Mouse (Mus musculus): ENCODE results near the gene Safb.

Gene Safb

DNA sequence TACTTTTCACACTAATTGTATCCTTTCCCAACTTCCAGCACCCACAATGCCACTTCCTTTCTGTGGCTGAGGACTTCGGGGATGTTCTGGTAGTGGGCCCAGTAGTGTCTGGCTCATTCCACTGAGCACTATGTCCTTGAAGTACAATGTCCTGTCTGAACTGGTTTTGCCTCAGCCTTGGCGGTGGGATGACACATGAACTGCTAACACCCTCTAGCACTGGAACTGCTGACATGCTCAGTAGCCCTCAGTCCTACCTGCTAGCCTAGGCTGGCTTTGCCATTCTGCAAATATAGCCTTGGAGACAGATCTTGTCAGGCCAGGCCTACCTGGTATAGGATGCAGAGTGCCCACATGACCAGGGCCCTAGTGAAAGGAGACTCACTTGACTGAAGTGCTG is 22.8 kb upstream of the Safb start:
- DNase-seq = no peak

DNA sequence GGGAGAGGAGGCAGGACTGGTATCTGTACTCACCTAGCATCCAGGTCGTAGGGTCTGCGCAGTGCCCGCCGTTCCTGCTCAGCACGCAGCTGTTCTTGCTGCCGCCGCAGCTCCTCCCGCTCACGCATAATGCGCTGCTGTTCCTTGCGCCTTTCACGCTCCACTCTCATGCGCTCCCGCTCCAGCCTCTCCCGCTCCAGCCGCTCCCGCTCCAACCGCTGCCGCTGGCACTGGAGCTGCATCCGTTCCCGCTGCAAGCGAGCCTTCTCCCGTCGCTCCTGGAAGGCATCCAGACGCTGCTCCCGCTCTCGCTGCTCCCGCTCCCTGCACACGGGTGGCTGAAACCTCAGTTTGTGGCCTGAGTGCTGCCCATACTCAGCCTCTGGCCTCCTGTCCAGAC is 18.3 kb upstream of the Safb start:
- DNase-seq = peak; percentile 24

DNA sequence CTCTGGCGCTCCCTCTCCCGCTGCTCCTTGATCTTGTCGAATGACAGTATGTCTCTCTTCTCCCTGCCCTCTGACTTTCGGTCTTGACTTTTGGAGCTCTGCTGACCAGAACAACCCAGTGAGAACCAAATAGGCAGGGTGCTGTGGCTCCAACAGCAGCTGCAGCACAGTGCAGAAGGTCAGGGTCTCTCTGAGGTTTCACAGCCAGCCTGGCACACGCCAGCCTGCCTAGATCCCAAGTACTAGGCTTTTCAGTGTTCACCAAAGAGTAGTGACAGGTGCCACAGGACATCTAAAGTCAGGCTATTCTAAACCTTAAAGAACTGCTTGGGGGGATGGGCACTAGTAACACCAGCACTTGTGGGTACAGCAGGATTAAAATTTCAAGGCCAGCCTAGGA is 17.7 kb upstream of the Safb start:
- no peak for DNase-seq

DNA sequence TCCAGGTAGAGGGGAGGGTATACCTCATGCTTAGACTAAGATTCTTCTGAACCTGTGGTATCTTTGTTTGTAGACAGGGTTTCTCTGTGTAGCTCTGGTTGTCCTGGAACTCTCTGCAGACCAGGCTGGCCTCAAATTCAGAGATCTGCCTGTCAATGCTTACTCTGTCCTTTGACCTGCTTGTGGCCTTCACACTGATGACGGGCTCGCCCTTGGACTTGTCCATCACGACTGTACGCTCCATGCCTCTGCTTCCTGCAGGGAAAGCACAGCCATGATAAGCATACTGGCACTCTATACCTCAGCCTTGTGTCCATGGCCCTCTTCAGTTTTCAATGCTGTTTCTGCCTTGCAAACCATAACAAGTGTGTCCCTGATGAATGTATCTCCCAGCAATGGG is 17.3 kb upstream of the Safb start:
- DNase-seq = no peak

DNA sequence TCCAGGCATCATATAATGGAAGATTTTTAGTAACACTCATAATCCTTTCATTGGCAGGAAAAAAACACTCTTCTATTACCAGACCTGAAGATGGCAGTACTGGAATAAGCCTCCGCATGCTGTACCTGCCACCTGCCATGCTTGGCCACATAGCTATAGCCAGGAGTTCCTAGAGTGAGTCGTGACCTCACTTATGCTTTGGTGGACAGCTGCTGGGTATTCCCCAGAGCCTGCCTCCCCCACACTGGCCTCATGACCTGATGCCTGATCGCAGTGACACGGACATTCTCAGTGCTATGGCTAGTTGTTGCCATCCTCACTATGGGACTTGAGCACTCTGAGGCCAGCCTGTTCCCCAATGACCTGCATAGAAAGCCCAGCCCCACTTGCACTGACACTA is 14.3 kb upstream of the Safb start:
- DNase-seq = no peak

DNA sequence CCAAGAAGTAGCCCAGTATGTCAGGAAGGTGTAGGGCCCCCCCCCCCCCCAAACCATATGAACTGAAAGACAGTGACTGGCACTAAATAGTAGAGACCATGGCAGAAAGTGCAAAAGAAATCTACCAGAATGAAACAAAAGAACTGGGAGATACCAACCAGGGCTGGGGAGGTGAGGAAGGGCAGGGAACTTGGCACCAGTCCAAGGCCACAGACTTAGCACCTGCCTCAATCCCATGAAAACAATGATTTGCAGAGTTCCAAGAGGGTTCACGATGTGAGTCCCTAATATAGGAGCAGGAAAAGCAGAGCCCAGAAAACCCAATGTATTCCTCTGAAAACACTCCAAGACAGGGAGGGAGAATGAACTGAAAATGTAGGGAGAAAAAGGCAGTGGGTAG is 12.5 kb upstream of the Safb start:
- DNase-seq = peak; percentile 59

DNA sequence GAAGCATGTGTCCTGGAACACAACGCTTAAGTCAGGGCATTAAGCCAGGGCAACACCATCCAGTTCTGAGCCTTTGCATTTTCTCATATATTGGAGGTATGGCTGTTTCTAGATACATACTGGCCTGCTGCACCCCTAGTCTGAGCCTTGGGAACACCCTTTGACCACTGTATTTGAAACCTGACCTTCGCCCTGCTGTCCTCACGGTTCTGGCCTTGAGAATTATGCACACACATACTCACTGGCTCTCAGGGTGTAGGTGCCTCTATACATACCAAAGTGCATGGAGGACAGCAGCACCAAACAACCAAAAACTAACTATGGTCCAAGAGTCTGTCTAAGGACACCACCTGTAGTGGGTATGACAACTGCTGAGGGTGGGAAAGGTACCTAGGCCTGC is 11.7 kb upstream of the Safb start:
- no peak for DNase-seq

DNA sequence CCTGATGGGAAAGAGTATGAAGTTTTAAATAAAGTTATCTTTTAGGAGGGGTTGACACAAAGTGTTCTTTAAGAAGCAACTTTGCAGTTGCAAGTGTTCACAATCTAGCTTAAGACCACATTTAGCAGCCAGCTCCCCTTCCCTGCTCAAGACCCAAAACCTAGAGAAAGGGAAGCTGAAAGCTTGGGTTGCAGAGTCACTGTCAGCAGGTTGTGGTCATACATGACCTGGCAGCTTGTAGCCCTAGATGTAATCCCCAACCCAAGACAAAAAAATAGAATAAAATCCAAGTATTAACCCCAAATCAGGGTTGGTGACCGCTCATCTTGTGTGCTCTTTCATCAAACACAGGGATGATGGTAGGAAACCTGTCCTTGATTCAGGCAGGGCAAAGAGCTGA is 1.6 kb upstream of the Safb start:
- DNase-seq = no peak

DNA sequence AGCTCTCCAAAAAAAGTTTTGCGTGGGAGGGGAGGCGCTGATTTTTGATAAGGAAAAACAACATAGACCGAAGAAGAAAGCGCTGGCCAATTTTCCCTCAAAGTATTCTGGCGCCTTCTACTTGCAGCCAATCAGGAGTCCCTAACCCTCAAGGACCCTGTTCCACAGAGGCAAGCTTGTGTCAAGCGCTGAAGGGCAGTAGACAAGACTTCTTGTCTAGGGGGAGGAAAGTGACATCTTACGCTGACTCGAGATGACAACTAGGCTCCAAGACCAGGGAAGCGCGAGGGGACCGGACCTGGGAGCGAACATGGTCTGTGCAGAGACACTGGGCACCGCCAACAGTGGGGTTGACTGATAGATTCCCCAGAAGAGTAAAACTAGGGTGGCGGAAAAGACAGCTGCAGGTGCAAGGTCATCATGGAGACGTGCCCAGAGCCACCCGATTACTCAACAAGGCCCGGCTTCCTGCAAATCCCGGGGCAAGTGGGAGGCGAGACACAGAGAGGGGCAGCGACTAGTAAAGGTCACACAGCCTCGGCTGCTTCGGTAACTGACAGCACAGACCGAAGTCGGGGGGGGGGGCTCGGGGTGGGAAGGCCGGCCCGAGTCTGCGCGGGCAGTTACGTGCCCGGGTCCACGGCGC is 891 bp upstream of the Safb start:
- DNase-seq = peak; percentile 63

DNA sequence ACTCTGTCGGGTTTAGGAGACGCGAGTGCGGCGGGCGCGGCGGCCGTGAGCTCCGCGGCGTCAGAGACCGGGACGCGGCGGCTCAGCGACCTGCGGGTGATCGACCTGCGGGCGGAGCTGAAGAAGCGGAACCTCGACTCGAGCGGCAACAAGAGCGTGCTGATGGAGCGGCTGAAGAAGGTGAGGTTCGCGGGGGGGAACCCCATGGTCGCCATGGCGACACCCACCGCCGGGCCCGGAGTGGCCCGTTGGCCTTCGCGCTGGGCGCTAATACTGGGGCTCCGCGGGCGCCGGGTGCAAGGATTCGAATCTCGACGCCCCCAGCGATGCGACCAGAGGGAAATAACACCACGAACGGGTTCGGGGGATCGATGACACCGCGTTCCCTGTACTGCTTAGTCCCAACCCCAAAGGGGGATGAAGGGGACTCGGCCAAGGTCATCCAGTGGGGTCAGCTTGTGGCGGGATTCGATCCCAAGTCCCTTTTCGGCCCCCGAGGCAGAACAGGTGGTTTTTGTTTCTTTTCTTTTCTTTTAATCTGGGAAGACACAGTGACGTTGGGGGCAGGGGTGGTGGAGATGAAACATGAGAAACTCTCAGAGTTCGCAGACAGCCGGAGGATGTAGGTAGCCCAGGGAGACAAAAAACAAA is 671 bp downstream of the Safb start:
- DNase-seq = peak; percentile 70

DNA sequence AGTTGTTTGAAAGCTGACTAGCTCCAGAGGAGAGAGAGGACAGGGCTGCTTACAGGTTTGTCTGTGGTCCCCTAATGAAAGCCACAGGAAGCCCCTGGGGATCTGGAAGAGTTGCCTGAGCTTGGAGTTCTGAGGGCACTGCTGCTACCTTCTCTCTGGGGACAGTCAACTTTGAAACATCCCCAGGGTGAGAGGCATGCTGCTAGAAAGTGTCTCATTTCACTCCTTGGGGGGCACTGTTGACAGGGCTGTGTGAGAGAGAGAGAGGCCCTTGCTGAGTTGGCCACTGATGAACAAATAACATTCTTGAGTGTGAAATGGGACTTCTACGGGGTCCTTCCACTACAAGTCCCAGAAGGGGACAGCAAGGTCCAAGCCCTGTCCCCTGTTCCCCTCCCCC is 3.1 kb downstream of the Safb start:
- DNase-seq = no peak

DNA sequence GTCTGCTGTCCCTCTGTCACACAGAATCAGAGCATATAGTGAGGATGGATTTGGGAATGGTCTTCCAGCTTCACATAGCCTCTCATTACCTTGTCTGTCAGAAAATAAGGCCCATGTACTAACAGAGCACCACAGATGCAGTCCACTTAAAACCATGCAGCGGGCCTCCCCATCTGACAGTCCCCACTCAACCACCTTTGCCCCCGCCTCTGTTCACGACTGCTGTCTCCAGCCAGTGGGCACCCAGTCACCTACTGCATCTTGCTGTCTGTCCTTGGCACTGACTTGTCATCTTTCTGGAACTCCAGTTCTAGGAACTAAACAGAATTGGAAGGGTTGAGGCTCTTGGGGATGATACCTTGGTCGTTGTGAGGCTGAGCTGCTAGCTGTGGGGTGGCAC is 4.3 kb downstream of the Safb start:
- DNase-seq = no peak

DNA sequence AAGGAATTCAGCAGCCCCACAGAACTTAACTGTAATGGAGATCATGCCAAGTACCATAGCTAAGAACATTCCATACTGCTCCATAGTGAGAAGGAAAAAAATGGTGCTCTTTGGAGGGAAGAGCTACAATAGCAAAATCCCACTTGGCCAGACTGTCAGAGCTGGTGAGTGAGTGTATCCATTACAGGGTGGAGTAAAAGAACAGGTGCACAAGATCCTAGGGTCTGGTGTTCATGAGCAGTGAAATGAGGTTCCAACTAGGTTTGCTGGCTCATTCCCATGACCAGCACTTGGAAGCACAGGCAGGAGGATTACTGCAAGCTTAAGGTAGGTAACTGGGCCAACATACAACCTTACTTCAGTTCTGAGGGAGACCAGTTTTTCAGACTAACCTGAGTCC is 7.9 kb downstream of the Safb start:
- DNase-seq = no peak

DNA sequence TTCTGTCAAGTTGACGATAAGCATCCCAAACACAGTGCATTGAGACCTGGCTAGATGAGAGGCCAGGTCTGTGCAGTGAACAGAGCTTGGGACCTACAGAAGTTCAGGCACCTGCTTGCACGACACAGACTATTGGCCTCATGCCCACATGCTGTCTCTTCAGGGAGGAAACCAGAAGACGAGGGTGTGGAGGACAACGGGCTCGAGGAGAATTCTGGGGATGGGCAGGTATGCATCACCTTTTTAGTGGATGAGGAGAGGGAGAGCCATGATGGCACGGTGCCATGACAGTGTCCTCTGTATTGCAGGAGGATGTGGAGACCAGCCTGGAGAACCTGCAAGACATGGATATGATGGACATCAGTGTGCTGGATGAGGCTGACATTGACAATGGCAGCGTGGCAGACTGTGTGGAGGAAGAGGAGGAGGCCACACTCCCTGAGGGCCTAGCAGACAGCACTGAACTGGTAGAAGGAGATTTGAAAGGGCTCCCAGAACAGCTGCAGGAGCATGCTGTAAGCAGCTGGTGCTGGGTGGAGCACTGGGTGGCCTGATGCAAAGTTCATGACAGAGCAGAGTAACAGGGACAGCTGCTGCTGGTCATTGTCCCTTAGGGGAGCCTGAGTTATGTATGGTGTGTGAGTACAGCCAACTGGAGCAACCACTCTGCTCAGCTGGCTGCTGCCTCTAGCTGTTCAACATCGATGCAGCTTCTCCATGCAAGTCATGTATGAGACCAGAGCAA is 9.1 kb downstream of the Safb start:
- peak; percentile 71 for DNase-seq

DNA sequence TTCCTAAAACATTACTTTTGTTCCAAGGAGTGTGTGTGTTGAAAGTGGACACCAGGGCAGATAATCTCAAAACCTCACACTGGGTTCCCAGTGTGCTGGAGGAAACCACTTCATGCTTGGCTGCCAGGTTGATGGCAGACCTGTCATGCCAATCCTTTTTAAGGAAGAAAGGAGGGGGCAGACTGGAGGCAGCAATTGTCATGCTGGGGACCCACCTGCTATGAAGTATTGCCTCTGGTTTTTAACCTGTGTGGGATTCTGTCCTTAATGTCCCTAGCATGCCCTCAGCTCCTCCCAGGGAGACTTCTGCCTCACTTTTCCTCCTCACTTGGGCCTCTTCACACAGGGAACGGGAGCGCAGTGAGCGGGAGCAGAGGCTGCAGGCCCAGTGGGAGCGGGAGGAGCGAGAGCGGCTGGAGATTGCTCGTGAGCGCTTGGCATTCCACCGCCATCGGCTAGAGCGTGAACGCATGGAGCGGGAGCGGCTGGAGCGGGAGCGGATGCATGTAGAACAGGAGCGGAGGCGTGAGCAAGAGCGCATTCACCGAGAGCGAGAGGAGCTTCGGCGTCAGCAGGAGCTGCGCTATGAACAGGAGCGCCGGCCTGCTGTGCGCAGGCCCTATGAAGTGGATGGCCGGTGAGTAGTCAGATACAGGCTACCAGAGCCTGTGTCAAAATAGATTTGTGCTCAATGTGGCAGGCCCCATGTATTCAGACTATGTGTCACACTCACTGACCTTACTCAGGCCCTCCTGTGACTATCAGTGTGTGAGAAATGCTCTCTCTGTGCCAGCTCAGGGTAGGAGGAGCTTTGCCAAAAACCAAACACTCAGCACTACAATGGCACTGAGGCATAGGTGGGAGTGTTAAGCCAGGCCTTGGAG is 18.8 kb downstream of the Safb start:
- no peak for DNase-seq

DNA sequence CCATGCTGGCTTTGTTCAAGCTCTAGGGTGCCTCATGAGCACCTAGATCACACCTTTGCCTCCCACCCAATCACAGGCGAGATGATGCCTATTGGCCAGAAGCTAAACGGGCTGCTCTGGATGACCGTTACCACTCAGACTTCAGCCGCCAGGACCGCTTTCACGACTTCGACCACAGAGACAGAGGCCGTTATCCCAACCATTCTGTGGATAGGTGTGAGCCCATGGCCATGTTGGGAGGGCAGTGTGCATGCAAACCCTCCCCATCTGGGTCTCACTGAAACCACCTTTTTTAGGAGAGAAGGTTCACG is 19.4 kb downstream of the Safb start:
- no peak for DNase-seq

DNA sequence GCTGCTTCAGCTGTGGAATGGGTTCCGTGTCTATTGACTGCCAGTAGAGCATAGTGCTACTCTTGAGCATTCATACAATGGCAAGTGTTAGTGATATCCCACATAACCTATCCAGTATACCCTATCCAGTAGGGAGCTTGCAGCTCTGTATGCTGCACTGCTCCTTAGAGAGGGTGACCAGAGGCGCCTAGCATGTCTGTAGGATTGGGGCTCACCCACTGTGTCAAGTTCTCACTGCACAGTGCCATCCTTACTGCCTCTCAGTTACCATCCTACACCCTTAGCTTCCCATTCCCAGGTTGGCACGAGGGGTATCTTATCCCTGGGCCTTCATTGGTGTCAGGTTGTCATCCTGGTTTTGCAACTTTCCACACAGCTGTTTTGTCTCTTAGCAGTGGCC is 19.8 kb downstream of the Safb start:
- no peak for DNase-seq

DNA sequence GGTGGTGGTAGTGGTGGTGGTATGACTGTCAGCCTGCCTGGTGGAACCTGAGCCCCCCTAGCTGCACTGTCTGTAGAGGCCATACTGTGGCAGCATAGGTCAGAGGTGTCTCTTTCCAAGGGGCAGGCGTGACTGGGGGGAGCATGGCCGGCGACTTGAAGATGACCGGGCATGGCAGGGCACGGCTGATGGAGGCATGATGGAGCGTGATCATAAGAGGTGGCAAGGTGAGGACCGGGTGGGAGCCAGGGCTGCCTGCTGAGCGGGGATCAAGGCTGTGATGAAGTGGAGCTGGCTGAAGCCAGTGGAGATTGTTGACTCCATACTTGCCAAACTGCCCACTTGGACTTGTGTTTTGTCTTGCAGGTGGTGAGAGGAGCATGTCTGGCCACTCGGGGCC is 20.8 kb downstream of the Safb start:
- DNase-seq = no peak

DNA sequence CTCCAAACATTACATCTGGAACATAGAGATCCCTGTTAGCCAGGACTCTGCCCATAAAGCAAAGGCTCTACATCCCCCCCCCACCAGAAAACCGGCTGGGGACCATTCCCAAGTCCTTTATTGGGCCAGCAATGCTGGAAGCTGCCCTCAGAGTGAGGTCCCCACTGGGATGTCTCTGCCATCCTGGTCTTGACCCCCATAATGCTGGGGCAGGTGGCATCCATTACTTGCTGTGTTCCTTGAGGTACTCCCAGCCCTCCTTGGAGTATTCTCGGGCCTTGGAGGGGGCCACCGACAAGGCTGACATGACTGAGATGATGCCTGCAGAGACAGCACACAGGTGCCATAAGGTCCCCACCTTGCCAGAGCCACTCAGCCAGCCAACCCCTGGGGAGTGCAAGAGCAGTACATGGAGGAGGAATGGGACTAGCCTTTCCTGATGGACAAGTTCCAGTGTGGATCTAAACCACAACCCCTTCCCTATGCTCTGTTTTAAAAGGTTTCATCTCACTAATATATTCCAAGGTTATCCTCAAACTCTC is 23.0 kb downstream of the Safb start:
- no peak for DNase-seq

DNA sequence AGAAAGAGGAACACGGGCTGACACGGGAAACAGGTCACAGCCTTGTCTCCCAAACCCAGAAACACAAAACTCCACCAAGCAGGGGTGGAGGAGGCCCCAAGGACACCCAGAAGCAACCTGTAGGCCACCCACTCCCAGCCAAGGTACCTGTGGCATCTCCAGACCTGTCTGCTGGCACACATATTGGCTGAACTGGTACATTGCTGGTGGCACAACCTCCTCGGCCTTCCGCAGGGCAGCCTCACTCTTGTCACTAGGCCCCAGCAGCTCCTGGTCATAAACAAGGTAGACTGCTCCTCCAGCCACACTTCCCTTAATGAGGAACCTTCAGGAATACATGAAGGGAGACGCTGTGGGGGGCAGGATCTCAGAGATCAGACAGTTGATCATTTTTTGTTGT is 24.1 kb downstream of the Safb start:
- DNase-seq = no peak

DNA sequence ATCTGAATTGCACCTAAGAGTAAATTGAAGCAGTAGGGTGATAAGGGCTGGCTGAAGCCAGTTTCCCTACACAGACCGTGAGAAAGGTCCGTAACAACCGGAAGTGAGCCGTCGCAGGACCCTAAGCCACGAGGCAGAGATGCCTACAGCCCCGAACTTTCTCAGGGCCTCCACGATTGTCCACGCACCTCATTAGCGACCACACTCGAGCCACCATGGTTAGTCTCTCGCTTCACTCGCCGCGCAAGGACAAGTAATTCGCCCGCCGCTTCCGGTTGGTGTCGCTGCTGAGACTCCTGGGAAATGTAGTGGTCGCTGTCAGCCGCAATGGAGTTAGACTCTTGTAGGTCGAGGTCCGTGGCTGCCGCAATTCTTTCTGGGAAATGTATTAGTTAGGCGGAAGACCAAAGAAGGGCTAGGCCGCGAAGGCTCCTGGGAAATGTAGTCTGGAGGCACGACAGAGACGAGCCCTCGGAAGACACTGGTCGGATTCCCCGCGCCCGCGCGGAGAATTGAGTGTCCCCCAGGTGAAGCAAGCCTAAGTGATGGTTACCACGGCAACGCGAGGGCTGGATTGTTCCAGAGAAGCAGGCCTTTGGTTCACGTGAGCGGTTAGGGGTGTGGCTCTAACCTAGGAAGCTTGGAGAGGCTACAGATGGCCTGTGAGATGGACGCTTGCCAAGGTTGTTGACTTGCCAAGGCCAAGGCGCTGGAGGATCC is 25.0 kb downstream of the Safb start, which contains the start of gene 2410015M20Rik:
Gene 2410015M20Rik (minus strand): TSS at position 320 of the 720 bp plus-strand sequence.
- peak; percentile 96 for DNase-seq

DNA sequence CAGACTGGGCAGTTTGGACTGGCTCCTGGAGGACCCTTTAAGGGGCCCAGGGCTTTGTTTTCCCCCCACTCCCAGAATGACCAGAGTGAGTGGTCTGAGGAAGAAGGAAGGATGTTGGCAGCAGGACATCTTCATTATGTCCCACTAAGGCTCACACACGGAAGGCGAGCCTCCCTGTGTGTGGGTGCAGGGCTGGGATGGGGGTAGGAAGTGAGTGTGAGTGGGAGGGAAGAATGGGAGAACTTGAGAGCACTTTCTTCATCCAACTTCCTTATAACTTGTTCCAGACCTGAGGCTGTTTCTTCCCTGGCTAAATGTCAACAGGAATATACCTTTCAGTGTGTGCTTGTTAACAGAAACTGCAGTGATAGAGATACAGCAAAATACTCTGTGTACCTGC is 26.7 kb downstream of the Safb start:
- no peak for DNase-seq
